Mouse (Mus musculus) lung, postnatal 14 days (tissue): Measurements from ENCODE around the gene Olfr569.

Source experiments
- DNase-seq: peaks from one replicate; pipeline ENCODE4 v3.0.0; 2021

The Olfr569 gene

GRCm38 (mm10) chr7:102890782-102891181 lies at the start of gene Olfr569:
Olfr569 (minus strand) TSS chr7:102890882.
- no peak for DNase-seq

GRCm38 (mm10) chr7:102927105-102927504 lies 36.4 kb upstream of the Olfr569 start:
- DNase-seq, result no peak

GRCm38 (mm10) chr7:102924109-102924508 lies 33.4 kb upstream of the Olfr569 start, which contains the start of gene Olfr572:
Olfr572 (plus strand) TSS chr7:102924409.
- no peak for DNase-seq

- peak; percentile 35 for DNase-seq
Observed at GRCm38 (mm10) chr7:102919632-102920031, 28.9 kb upstream of the Olfr569 start.

- no peak for DNase-seq
Observed at GRCm38 (mm10) chr7:102917032-102917875, 26.6 kb upstream of the Olfr569 start, which contains the start of gene Olfr571. Olfr571 (minus strand) TSS chr7:102917536.

- DNase-seq, result no peak
Observed at GRCm38 (mm10) chr7:102916405-102916804, 25.7 kb upstream of the Olfr569 start.

GRCm38 (mm10) chr7:102915261-102915660 lies 24.6 kb upstream of the Olfr569 start:
- DNase-seq, result no peak

GRCm38 (mm10) chr7:102876822-102877221 lies 13.9 kb downstream of the Olfr569 start, which contains the start of gene Olfr568:
Olfr568 (plus strand) TSS chr7:102877122.
- DNase-seq, result no peak

GRCm38 (mm10) chr7:102858665-102859064 lies 32.0 kb downstream of the Olfr569 start, which contains the start of gene Olfr566:
Olfr566 (minus strand) TSS chr7:102858765.
- no peak for DNase-seq

GRCm38 (mm10) chr7:102855807-102856206 lies 34.9 kb downstream of the Olfr569 start:
- DNase-seq, result no peak
